11 mouse cellular contexts compared by ENCODE assay signal in the genomic region with DNA sequence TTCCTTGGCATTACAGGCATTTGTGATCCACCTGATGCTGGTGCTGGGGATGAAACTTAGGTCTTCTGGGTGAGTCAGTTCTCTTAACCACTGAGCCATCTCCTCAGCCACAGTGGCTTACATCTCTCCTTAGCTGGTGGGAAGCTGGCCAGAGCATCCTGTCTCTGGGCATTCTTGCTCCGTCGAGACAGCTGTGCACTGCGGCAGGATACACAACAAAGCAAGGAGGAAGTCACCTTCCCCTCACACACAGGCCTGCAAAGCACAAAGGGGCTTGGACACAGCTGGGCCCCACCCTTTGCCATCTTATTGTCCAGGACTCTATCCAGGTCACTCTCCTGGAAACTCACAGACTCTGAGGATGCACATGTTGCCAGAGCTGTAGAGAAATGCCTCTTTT. TPM values are rescaled to one million over a fixed set of nuclear protein-coding genes. Genes with fewer than 3 reads are reported as not detected.
A peak's percentile ranks its signal among the peaks of the same experiment; 100 is the strongest.
DNase-seq lines count a peak whose midpoint lies in the region; ATAC-seq and TF ChIP-seq lines count a peak whose summit lies in the region.
"Had no signal": no experiment of that assay in that cellular context is flagged by ENCODE, and none has a peak within 500 bp of the region (broad histone marks: within the 10 kb centered on the region; RNA-seq: fewer than 3 reads in every experiment).

No protein-coding gene starts in this region.

- H3K4me3 ChIP-seq in forebrain, embryonic 10.5 days: no peak overlapping the region
- no peak overlapping the region for H3K4me3 ChIP-seq in forebrain, embryonic 15.5 days
- no peak overlapping the region for H3K4me3 ChIP-seq in lung, embryonic 16.5 days (ENCODE audit: low read length)
- H3K4me3 ChIP-seq in lung, adult 2 months (replicated peaks; ENCODE audit: extremely low read depth, low read depth, low read length): no peak overlapping the region
- no peak overlapping the region for H3K4me3 ChIP-seq in stomach, embryonic 14.5 days (ENCODE audit: low read depth, low read length)
- H3K4me3 ChIP-seq: hindbrain, embryonic 10.5 days had no signal

- H3K4me2 ChIP-seq in forebrain, embryonic 15.5 days (replicated peaks): no peak overlapping the region
- no peak overlapping the region for H3K4me2 ChIP-seq in lung, embryonic 16.5 days (ENCODE audit: low read depth, low read length)
- no peak overlapping the region for H3K4me2 ChIP-seq in stomach, embryonic 14.5 days (replicated peaks; ENCODE audit: low read depth, low read length)
- H3K4me2 ChIP-seq: midbrain, embryonic 11.5 days had no signal

- H3K27ac ChIP-seq in forebrain, embryonic 10.5 days: 0 out of 2 replicates have a peak overlapping the region, but pooled peaks have one; percentile 12
- no peak overlapping the region for H3K27ac ChIP-seq in forebrain, embryonic 15.5 days (replicated peaks)
- no peak overlapping the region for H3K27ac ChIP-seq in lung, embryonic 16.5 days (ENCODE audit: low read length)
- H3K27ac ChIP-seq in stomach, embryonic 14.5 days (ENCODE audit: low read length): peak overlapping the region; percentile 33; the same call in 1 of the 2 replicates
- H3K27ac ChIP-seq: hindbrain, embryonic 10.5 days had no signal

- H3K9ac ChIP-seq in forebrain, embryonic 15.5 days (replicated peaks): no peak overlapping the region
- no peak overlapping the region for H3K9ac ChIP-seq in lung, embryonic 16.5 days (ENCODE audit: low read length)
- H3K9ac ChIP-seq in stomach, embryonic 14.5 days (replicated peaks; ENCODE audit: low read depth, low read length): no peak overlapping the region

- TF ChIP-seq POLR2A in lung, adult 2 months (IDR thresholded peaks at IDR 0.05; ENCODE audit: borderline replicate concordance, extremely low read depth, low read depth, low read length): no peak

- H3K36me3 ChIP-seq in forebrain, embryonic 10.5 days (replicated peaks): no peaks in the 10 kb centered on the region
- no peaks in the 10 kb centered on the region for H3K36me3 ChIP-seq in forebrain, embryonic 15.5 days
- no peaks in the 10 kb centered on the region for H3K36me3 ChIP-seq in lung, embryonic 16.5 days (ENCODE audit: control insufficient read depth, insufficient read depth, low read length)
- no peaks in the 10 kb centered on the region for H3K36me3 ChIP-seq in stomach, embryonic 14.5 days (ENCODE audit: control insufficient read depth, insufficient read depth, low read length)
- H3K36me3 ChIP-seq: hindbrain, embryonic 10.5 days had no signal

- H3K4me1 ChIP-seq in forebrain, embryonic 10.5 days: peaks cover 22% of the 10 kb centered on the region
- no peaks in the 10 kb centered on the region for H3K4me1 ChIP-seq in forebrain, embryonic 15.5 days
- peaks cover 5% of the 10 kb centered on the region for H3K4me1 ChIP-seq in lung, embryonic 16.5 days (replicated peaks; ENCODE audit: control insufficient read depth, insufficient read depth, low read length)
- peaks cover 19% of the 10 kb centered on the region for H3K4me1 ChIP-seq in lung, adult 2 months (ENCODE audit: control insufficient read depth, insufficient read depth, low read length)
- H3K4me1 ChIP-seq in stomach, embryonic 14.5 days (ENCODE audit: control insufficient read depth, insufficient read depth, low read length): no peaks in the 10 kb centered on the region

- no peak for DNase-seq in forebrain, embryonic 10.5 days (ENCODE audit: extremely low spot score, low spot score)
- no peak for DNase-seq in lung, adult 2 months
- peak; percentile 34 for DNase-seq in heart, postnatal 25 days (ENCODE audit: low spot score)
- DNase-seq in layer of hippocampus, postnatal 25 days (ENCODE audit: extremely low spot score in 1 of 2, low spot score in 1 of 2): no peak
- no peak for DNase-seq in yolk sac, embryonic 10.5 days (ENCODE audit: low spot score)
- DNase-seq: cerebellum, adult 9-10 months had no signal

- H3K9me3 ChIP-seq in forebrain, embryonic 10.5 days: peaks cover 6% of the 10 kb centered on the region; the same call in 1 of the 2 replicates
- H3K9me3 ChIP-seq in forebrain, embryonic 15.5 days: no peaks in the 10 kb centered on the region
- no peaks in the 10 kb centered on the region for H3K9me3 ChIP-seq in lung, embryonic 16.5 days (ENCODE audit: control insufficient read depth, low read length)
- no peaks in the 10 kb centered on the region for H3K9me3 ChIP-seq in stomach, embryonic 14.5 days (ENCODE audit: control insufficient read depth, low read depth, low read length)
- H3K9me3 ChIP-seq: hindbrain, embryonic 10.5 days had no signal

- no peak for TF ChIP-seq CTCF in lung, adult 2 months (IDR thresholded peaks at IDR 0.05; ENCODE audit: insufficient read depth, low read length)

- ATAC-seq in forebrain, embryonic 15.5 days (replicated peaks): no peak
- ATAC-seq in lung, embryonic 16.5 days (ENCODE audit: low read depth): 0 out of 2 replicates have a peak, but pooled peaks have one; percentile 18
- no peak for ATAC-seq in stomach, embryonic 14.5 days (ENCODE audit: insufficient number of reproducible peaks, insufficient read depth, low FRiP score, low read depth)

- WGBS in forebrain, embryonic 10.5 days: 72% methylated on average over 3 of the region's 3 CpGs
- WGBS in forebrain, embryonic 15.5 days: 68% methylated on average over 3 of the region's 3 CpGs
- WGBS in lung, embryonic 16.5 days: 64% methylated on average over 3 of the region's 3 CpGs
- 19% methylated on average over 3 of the region's 3 CpGs for WGBS in lung, adult 2 months
- WGBS in stomach, embryonic 14.5 days: 56% methylated on average over 3 of the region's 3 CpGs

- intact Hi-C loops in heart, postnatal 25 days (cut with DNase I): no loop called here

- no peaks in the 10 kb centered on the region for H3K27me3 ChIP-seq in forebrain, embryonic 10.5 days (ENCODE audit: poor library complexity, severe bottlenecking)
- no peaks in the 10 kb centered on the region for H3K27me3 ChIP-seq in forebrain, embryonic 15.5 days
- H3K27me3 ChIP-seq in lung, embryonic 16.5 days (ENCODE audit: control insufficient read depth, insufficient read depth, low read depth, low read length): no peaks in the 10 kb centered on the region
- no peaks in the 10 kb centered on the region for H3K27me3 ChIP-seq in stomach, embryonic 14.5 days (ENCODE audit: control insufficient read depth, insufficient read depth, low read length)

RNA-seq across cellular contexts. Expression of a gene that starts 20.0 kb away (rescaled TPM):
- polyA plus RNA-seq in forebrain, embryonic 10.5 days (2016; fragmentation: Nextera tagmentation; extraction: Ambion mirVana): 3.8 and 3.9 TPM in 2 replicates
- 1.3 and 1.5 TPM in 2 replicates for polyA plus RNA-seq in forebrain, embryonic 15.5 days (2015; fragmentation: Nextera tagmentation; extraction: Ambion mirVana)
- polyA plus RNA-seq in lung, embryonic 16.5 days (2015; fragmentation: Nextera tagmentation; extraction: Ambion mirVana): 6.3 and 7.4 TPM in 2 replicates
- polyA plus RNA-seq in lung, adult 2 months (2012; rRNA removed): 48.8 and 53.8 TPM in 2 replicates
- 10 to 100 TPM in 1 of 2 experiments, 1 to 10 TPM in 1; 9.7 to 10.6 TPM for total RNA-seq in heart, postnatal 25 days (2021)
- polyA plus RNA-seq in stomach, embryonic 14.5 days (2014; fragmentation: Nextera tagmentation; extraction: Ambion mirVana): 6.3 and 7.4 TPM in 2 replicates
- total RNA-seq in layer of hippocampus, postnatal 25 days (2021): 10 to 100 TPM; 16.9 to 21.9 TPM

RNA-seq across cellular contexts. Expression of a gene that starts 34.5 kb away (rescaled TPM):
- 41.4 and 42.4 TPM in 2 replicates for polyA plus RNA-seq in forebrain, embryonic 10.5 days (2016; fragmentation: Nextera tagmentation; extraction: Ambion mirVana)
- polyA plus RNA-seq in forebrain, embryonic 15.5 days (2015; fragmentation: Nextera tagmentation; extraction: Ambion mirVana): 79.6 and 83.6 TPM in 2 replicates
- 36.1 and 38.7 TPM in 2 replicates for polyA plus RNA-seq in lung, embryonic 16.5 days (2015; fragmentation: Nextera tagmentation; extraction: Ambion mirVana)
- polyA plus RNA-seq in lung, adult 2 months (2012; rRNA removed): 16.5 and 25.9 TPM in 2 replicates
- total RNA-seq in heart, postnatal 25 days (2021): 10 to 100 TPM; 10.7 to 11.7 TPM
- 43.5 and 50.5 TPM in 2 replicates for polyA plus RNA-seq in stomach, embryonic 14.5 days (2014; fragmentation: Nextera tagmentation; extraction: Ambion mirVana)
- 10 to 100 TPM; 47.3 to 52.3 TPM for total RNA-seq in layer of hippocampus, postnatal 25 days (2021)

RNA-seq across cellular contexts. Expression of a gene that starts 38.6 kb away (rescaled TPM):
- polyA plus RNA-seq in forebrain, embryonic 10.5 days (2016; fragmentation: Nextera tagmentation; extraction: Ambion mirVana): 0.62 and 0.76 TPM in 2 replicates
- polyA plus RNA-seq in forebrain, embryonic 15.5 days (2015; fragmentation: Nextera tagmentation; extraction: Ambion mirVana): 0.78 and 1.3 TPM in 2 replicates
- polyA plus RNA-seq in lung, embryonic 16.5 days (2015; fragmentation: Nextera tagmentation; extraction: Ambion mirVana): 0.46 and 0.60 TPM in 2 replicates
- 21.0 and 24.5 TPM in 2 replicates for polyA plus RNA-seq in lung, adult 2 months (2012; rRNA removed)
- total RNA-seq in heart, postnatal 25 days (2021): 10 to 100 TPM; 55.3 to 57.1 TPM
- 1.1 and 1.4 TPM in 2 replicates for polyA plus RNA-seq in stomach, embryonic 14.5 days (2014; fragmentation: Nextera tagmentation; extraction: Ambion mirVana)
- total RNA-seq in layer of hippocampus, postnatal 25 days (2021): 10 to 100 TPM; 56.2 to 59.4 TPM

RNA-seq across cellular contexts. Expression of a gene that starts 53.7 kb away (rescaled TPM):
- polyA plus RNA-seq in forebrain, embryonic 10.5 days (2016; fragmentation: Nextera tagmentation; extraction: Ambion mirVana): 200 and 203 TPM in 2 replicates
- 239 and 240 TPM in 2 replicates for polyA plus RNA-seq in forebrain, embryonic 15.5 days (2015; fragmentation: Nextera tagmentation; extraction: Ambion mirVana)
- 218 and 226 TPM in 2 replicates for polyA plus RNA-seq in lung, embryonic 16.5 days (2015; fragmentation: Nextera tagmentation; extraction: Ambion mirVana)
- 101 and 184 TPM in 2 replicates for polyA plus RNA-seq in lung, adult 2 months (2012; rRNA removed)
- 10 to 100 TPM; 70.0 to 70.9 TPM for total RNA-seq in heart, postnatal 25 days (2021)
- 244 and 245 TPM in 2 replicates for polyA plus RNA-seq in stomach, embryonic 14.5 days (2014; fragmentation: Nextera tagmentation; extraction: Ambion mirVana)
- total RNA-seq in layer of hippocampus, postnatal 25 days (2021): 100 to 1,000 TPM; 228 to 246 TPM

RNA-seq across cellular contexts. Expression of a gene that starts 57.7 kb away (rescaled TPM):
- not detected in 2 replicates for polyA plus RNA-seq in forebrain, embryonic 10.5 days (2016; fragmentation: Nextera tagmentation; extraction: Ambion mirVana)
- polyA plus RNA-seq in forebrain, embryonic 15.5 days (2015; fragmentation: Nextera tagmentation; extraction: Ambion mirVana): 0.22 TPM in 1 of 2 replicates, not detected in the other
- polyA plus RNA-seq in lung, embryonic 16.5 days (2015; fragmentation: Nextera tagmentation; extraction: Ambion mirVana): 0.15 and 0.21 TPM in 2 replicates
- not detected in 2 replicates for polyA plus RNA-seq in lung, adult 2 months (2012; rRNA removed)
- total RNA-seq in heart, postnatal 25 days (2021): not detected
- 0.28 and 0.82 TPM in 2 replicates for polyA plus RNA-seq in stomach, embryonic 14.5 days (2014; fragmentation: Nextera tagmentation; extraction: Ambion mirVana)
- under 1 TPM; 0.20 to 0.80 TPM for total RNA-seq in layer of hippocampus, postnatal 25 days (2021)

Comparison
In these comparisons a context has a peak if more than half of its experiments do, and no peak if none do; other contexts are left out.
1. H3K27ac ChIP-seq: peak in forebrain, embryonic 10.5 days (single experiment) and stomach, embryonic 14.5 days (single experiment); none in forebrain, embryonic 15.5 days (single experiment) and lung, embryonic 16.5 days (single experiment).